Mouse (Mus musculus): Measurements from ENCODE around the gene Chd4. TPM values are rescaled to one million over a fixed set of nuclear protein-coding genes. Genes with fewer than 3 reads are reported as not detected.

Gene Chd4
- total RNA-seq, 1 experiment from 2014 or later, result 203 TPM

DNA sequence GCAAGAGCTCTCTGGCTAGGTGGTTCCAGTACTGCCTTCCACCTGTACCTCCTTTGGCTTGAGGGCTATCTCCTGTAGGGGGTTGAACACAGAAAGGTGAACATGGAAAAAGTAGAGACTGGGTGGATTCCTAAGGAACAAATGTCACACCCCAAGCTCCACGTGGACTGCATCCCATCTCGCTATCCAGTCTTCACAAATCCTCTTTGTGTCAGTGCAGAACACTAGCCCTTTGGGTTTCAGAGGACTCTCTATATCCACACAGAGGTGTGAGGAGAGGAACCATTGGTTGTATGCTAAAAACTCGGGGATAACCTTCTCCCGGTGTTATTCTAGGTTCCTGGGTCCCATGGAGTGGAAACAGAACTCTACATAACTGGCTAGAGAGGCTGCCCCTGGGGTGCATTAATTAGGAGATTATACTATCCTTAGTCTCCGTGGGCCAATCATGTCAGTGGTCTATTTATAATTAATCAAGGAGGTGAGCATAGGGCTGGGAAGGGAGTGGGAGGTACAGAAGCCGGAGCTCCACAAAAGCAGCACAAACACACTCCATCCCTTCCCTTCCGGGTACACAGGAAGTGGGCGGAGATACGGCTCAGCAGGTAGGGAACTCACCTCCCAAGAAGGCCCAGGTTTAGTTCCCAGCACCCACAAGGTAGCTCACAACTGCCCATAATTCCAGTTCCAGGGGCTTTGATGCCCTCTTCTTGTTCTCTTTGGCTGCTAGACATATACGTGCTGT lies 5.3 kb upstream of the Chd4 start:
- no peak for DNase-seq

DNA sequence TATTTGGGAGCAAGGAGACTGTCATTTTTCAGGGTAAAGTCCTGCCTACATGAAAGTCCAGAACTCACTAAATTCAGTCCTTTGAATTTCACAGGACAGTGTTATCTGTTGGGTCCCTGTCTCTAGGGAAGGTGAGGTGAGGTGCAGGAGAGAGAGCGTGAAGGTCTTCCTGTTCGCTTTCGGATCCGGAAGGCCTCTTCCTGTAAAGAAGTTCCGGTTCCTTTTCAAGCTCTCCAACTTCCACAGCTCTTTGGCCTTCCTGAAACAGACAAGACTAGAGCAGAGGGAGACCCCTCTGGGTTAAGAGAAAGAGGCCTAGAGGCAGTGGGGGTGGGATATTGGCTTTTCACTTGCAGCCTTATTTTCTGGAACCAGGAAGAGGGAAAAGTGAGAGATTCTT lies 3.4 kb upstream of the Chd4 start:
- DNase-seq, result no peak

DNA sequence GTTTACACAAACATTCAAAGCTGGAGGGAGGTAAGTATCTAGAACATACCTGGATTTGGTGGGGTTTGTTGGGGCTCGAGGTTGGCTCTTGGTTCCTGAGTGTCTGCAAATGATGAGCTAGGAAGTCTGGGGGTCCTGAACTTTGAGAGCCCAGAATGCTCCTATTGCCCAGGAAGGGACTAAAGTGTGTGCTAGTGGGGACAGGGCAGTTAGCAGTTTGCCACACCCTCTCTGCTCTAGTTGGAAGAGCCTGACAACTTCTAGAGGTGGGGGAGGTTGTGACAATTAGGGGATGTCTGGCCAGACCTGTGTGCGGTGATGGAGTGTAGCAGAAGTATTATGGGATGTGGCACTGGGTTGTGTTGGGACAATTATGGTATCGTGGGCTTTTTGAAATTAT lies 938 bp upstream of the Chd4 start:
- no peak for DNase-seq

DNA sequence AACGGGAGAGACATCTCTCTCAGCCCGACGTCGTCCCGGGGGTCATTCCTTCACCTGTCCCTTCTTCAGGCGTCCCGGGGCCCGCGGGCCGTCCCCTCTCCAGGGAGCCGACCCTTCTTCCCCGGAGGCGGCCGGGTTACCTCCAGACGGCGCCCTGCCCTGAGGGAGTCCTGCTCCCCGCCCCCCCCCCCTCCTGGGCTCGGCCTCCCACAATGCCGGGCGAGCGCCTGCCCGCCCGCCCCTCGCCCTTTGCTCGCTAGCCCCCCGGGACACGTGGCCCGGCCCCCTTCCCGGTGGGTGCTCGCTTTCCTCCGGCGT lies 457 bp downstream of the Chd4 start:
- DNase-seq, result no peak

GRCm38 (mm10) chr6:125096597-125097345 lies 990 bp downstream of the Chd4 start:
- peak; percentile 73 for DNase-seq

- DNase-seq, result no peak
Measured at GRCm38 (mm10) chr6:125097346-125097689, 1.5 kb downstream of the Chd4 start.

GRCm38 (mm10) chr6:125097951-125098350 lies 2.2 kb downstream of the Chd4 start:
- no peak for DNase-seq

GRCm38 (mm10) chr6:125098513-125098912 lies 2.7 kb downstream of the Chd4 start:
- DNase-seq, result no peak

DNA sequence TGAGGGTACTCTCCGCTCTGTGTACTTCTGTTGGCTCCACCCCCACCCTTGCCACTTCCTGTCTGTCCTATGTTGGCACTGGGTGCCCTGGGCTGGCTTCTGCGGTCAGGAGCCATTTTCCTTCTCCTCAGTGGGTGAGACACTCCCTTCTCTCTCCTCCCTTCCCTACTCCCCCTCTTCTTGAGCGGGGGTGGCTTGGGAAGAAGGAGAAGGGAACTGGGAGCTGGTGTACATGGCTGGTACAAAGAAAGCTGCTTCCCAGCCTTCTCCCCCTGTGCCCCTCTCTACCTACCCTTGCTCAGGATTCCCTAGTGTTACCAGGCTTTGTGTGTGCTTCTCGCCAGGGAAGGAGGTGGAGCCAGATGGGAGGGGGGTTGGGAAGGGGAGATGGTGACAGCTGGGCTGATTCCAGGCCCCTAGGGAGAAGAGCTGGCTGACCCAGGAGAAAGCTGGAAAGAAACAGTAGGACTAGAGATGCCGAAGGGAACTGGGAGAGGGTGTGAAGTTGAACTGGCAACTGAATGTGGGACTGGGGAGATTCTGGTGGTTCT lies 3.7 kb downstream of the Chd4 start:
- DNase-seq, result peak; percentile 41

DNA sequence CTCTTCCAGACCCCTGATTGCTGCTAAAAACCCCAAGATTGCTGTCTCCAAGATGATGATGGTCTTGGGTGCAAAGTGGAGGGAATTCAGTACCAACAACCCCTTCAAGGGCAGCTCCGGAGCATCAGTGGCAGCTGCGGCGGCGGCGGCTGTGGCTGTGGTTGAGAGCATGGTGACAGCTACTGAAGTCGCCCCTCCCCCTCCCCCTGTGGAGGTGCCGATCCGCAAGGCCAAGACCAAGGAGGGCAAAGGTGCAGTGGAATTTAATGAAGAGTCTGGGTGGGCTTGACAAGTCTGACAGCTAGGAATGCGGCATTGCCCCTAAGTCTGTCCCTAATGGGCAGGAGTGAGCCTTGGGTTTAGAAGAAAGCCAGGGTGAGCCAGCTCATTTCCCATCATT lies 5.7 kb downstream of the Chd4 start:
- no peak for DNase-seq

DNA sequence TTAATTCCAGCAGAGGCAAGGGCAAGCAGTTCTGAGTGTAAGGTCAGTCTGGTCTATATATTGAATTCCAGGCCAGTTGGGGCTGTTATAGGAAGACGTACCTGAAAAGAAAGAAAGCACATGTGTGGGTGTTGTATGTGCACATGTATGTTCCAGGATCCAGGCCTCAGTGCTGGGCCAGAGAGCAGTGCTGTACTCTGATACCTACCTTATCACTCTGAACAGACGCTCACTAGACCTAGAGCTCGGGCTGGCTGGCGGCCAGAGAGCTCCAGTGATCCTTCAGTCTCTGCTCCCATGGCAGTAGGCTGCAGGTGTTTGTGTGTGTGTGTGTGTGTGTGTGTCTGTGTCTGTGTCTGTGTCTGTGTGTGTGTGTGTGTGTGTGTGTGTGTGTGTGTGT lies 8.4 kb downstream of the Chd4 start:
- no peak for DNase-seq

DNA sequence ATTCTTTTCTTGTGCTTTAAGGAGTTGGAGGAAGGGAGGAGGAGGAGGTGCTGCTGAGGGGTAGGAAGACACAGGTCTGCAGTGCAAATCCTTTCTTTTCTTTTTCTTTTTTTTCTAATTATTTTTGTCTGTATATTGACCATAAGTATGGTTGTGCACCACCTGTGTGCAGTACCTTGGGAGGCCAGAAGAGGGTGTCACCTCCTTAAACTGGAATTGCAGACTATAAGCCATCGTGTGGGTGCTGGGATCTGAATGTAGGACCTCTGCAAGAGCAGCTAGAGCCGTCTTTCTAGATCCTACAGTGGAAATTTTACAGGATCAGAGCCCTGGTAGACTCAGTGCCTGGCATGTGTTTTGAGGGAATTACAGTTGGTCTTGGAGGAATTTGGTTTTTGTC lies 11.9 kb downstream of the Chd4 start:
- DNase-seq, result no peak

DNA sequence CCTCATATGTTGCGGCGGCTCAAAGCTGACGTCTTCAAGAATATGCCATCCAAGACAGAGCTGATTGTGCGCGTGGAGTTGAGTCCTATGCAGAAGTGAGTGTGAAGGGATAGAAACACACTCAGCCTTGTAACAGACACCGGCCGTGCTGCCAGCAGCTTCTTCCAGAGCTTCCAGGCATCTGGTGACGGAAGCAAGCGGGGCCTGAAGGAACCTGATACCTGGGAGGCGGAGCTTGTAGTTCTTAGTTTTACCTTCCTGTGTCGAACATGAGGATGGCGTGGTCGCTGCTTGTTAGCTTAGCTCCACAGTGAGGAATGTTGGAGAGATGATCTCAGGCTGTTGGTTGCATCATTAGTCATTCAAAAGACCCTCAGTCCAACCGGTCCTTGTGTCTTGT lies 13.6 kb downstream of the Chd4 start:
- DNase-seq, result no peak

DNA sequence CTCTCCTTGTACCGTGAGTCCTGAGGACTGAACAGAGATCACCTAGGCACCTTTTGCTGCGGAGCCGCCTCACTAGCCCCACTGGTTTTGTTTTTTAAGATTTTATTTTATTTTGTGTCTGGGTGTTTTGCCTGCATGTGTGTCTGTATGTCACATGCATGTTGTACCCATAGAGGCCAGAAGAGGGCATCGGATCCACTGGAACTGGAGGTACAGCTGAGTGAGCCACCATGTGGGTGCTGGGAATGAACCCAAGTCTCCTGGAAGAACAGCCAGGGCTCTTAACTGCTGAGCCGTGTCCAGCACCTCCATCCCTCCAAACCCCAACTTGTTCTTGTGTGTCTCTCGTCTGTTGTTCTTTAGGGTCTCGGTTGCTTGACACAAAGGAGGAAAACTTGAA lies 15.1 kb downstream of the Chd4 start:
- DNase-seq, result peak; percentile 42

DNA sequence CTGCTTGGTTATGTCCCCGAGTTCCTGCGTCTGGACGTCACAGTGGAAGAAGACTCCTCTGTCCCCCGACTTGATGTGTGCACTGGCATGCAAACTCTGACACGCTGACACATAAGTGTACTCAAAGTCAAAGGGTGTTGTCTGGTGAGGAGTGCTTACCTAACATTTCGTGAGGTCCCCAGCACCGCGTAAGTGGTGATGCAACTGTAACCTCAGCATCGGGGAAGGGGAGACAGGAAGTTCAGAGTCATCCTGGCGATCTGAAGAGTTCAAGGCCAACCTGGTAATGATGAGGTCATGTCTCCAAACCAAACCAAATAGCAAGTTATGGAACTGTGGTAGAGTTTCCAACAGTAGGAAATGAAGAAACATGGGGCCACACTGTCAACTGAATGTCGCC lies 16.8 kb downstream of the Chd4 start:
- no peak for DNase-seq

DNA sequence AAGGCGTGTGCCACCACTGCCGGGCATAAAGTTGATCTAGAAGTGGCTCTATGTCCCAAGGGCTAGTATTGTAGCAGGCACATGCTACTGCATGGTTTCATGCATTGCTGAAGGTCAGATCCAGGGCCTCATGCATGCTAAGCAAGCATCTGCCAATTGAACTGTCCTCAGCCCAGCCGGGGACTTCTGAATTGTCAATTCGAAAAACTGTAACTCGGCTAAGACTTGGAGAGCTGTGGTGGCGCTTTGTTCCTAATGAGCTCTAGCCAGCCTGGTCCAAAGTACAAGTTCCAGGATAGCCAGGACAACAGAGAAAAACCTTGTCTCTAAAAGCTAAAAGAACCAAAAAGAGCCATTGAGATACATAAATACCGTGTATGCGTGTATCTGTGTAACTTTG lies 23.6 kb downstream of the Chd4 start:
- DNase-seq, result no peak

DNA sequence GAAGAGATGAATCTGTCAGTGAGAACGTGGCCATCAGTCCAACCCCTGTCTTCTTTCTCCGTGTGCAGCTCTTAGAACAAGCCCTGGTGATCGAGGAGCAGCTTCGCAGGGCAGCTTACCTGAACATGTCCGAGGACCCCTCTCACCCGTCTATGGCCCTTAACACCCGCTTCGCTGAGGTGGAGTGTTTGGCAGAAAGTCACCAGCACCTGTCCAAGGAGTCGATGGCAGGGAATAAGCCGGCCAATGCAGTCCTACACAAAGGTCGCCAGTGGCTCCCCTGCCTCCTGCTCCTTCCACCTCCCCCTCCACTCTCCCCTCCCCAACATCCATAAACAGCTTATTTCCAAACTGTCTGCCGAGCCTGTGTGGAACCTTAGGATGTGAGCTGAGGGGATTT lies 32.9 kb downstream of the Chd4 start:
- no peak for DNase-seq

DNA sequence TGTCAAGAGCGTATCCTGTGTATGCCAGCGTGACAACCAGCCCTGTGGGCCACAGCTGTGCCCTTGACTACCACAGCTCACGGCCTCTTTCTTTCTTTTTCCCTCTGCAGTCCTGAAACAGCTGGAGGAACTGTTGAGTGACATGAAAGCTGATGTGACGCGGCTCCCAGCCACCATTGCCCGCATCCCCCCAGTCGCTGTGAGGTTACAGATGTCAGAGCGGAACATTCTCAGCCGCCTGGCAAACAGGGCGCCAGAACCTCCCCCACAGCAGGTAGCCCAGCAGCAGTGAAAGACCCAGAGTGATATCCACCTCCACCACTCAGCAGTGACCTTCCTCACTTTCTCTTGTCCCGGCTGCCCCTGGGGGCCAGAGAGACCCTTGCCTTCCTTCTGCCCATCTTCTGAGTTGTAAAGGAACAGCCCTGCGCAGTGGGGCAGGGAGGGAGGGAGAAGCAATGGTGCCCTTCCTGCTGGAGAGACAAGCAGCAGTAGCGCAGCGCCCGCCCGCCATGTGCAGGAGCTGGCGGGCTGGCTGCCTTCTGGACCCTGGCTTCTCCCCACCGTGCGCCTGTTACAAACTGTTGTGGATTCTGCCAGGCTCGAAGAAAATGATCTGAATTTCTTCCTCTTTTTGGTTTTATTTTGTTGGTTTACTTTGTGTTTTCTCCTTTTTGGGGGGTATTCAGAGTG lies 34.1 kb downstream of the Chd4 start:
- DNase-seq, result no peak

DNA sequence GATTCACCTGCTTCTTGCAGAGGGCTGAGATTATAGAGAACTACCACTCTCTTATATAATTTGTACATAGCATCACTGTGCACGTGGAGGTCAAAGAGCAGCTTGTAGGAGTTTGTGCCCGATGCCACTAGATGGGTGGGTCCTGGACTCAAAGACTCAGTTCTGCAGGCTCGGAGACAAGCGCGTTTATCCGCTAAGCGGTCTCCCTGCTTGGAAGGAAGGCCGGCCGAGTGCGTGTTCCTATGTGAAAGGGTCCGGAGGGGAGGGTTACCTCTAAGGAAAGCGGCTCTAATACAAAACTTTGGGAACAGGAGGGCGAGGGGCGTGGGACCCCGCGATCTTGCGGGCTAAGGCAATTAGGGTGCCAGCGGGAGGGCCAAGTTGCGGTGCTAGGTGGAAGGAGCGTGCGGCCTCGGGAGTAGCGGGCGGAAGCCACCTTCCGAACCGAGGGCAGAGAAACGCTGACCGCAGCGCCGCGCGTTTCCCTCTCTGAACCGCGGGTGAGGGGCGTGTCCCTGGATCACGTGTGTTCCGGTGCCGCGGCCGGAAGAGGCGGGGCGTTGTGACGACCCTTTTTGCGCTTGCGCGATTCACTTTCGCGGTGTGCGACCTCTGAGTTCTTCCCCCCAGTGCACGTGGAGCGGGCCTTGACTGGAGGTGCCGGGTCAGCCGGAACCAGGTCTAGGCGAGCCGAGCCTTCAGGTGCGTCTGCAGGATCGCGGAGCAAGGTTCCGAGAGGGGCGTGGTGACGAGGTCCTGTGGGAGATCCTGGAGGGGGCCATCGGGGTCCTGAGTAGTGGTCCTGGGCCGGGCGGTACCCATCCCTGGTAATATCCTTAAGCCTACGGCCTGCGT lies 35.7 kb downstream of the Chd4 start, which contains the start of gene Nop2:
Gene Nop2, plus strand, starts transcription at position 608 of the 855 bp plus-strand sequence.
- peak; percentile 87 for DNase-seq

DNA sequence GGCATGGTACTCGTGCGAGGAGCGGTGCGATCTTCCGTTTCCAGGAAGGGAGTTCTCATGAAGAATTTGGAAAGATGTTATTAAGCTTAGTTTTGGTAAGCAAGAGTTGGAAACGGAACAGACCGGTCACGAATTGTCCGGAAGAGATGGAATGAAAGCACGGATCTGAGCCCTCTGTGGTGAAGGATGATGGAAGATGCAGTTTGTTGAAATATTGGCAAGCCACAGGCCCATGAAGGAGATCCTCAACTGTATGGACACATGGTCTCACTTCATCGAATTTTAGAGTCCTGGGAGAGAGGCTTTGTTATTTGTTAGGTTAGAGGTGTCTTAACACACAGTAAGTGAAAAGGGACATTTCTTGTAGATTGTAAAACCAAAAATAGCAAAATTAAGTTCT lies 36.7 kb downstream of the Chd4 start:
- DNase-seq, result no peak

- peak; percentile 47 for DNase-seq
Measured at GRCm38 (mm10) chr6:125137002-125137671, 41.4 kb downstream of the Chd4 start.

DNA sequence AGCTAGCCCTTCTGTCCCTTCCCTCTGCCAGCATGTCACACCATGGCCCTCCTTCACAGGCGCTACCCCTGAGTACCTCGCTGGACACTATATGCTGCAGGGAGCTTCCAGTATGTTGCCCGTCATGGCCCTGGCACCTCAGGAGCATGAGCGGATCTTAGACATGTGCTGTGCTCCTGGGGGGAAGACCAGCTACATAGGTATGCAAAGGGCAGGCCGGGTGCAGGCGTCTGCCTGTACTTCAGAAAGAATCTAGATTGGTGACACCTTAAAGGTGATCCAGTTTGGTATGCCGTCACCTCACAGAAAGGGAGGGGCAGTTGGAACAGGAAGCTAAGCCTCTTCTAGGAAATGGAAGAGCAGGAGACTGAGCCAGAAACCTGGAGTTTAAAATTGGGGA lies 44.0 kb downstream of the Chd4 start:
- DNase-seq, result no peak

Measured in adrenal gland, postnatal 25 days (tissue).